Mouse (Mus musculus) liver, embryonic 14.5 days (tissue): Measurements from ENCODE around the gene Ssbp3. TPM values are rescaled to one million over a fixed set of nuclear protein-coding genes. Genes with fewer than 3 reads are reported as not detected.

Experiments
- ATAC-seq: fragments of 200-750 bp; cut with Nextera tagmentation; 2 replicates; pipeline ENCODE4 v1.8.0; 2017; ENCODE audit warnings: moderate number of reproducible peaks, mild to moderate bottlenecking, moderate library complexity; ENCODE audit not compliant: insufficient read depth
- DNase-seq, 3 experiments: peaks; one replicate each; pipeline ENCODE4 v3.0.0-alpha.2; 2012 to 2013; ENCODE audit warnings: low read depth in 3 of 3, low spot score in 3 of 3
- H3K27ac ChIP-seq: fragments of 300-500 bp; sonication (generic); 2 replicates; pipeline ENCODE4 v1.5.1; 2014; ENCODE audit warnings: moderate library complexity, mild to moderate bottlenecking, control low read depth, inconsistent platforms
- H3K27me3 ChIP-seq: fragments of 300-500 bp; sonication (generic); 2 replicates; pipeline ENCODE4 v1.6.1; 2014; ENCODE audit warnings: mild to moderate bottlenecking, low read length, moderate library complexity; ENCODE audit not compliant: control insufficient read depth, insufficient read depth
- H3K36me3 ChIP-seq: fragments of 300-500 bp; sonication (generic); replicated peaks from 2 replicates; pipeline ENCODE4 v1.6.1; 2014; ENCODE audit warnings: low read depth; ENCODE audit not compliant: control insufficient read depth, insufficient read depth
- H3K4me1 ChIP-seq, 2 experiments: fragments of 200-500 bp in 1 of 2; fragments of 300-500 bp in 1 of 2; sonication (generic) in 1 of 2; replicated peaks; 2 replicates each; pipeline ENCODE4 v1.6.1; 2012 to 2014; ENCODE audit warnings: antibody characterized with exemption in 1 of 2, inconsistent platforms in 1 of 2, low read length in 1 of 2; ENCODE audit not compliant: control insufficient read depth in 2 of 2, insufficient read depth in 2 of 2
- H3K4me2 ChIP-seq: fragments of 300-500 bp; sonication (generic); 2 replicates; pipeline ENCODE4 v1.6.1; 2014; ENCODE audit warnings: low read depth, mild to moderate bottlenecking, control low read depth, moderate library complexity
- H3K4me3 ChIP-seq, 2 experiments: fragments of 200-500 bp in 1 of 2; fragments of 300-500 bp in 1 of 2; sonication (generic) in 1 of 2; 2 replicates each; pipeline ENCODE4 v1.5.1; 2012 to 2014; ENCODE audit warnings: low read depth in 2 of 2, low read length in 2 of 2, mild to moderate bottlenecking in 2 of 2, control low read depth in 1 of 2, inconsistent platforms in 1 of 2, moderate library complexity in 1 of 2; ENCODE audit not compliant: insufficient read depth in 1 of 2
- H3K9ac ChIP-seq: fragments of 300-500 bp; sonication (generic); replicated peaks from 2 replicates; pipeline ENCODE4 v1.6.1; 2014; ENCODE audit warnings: mild to moderate bottlenecking, control low read depth, moderate library complexity
- H3K9me3 ChIP-seq: fragments of 300-500 bp; sonication (generic); 2 replicates; pipeline ENCODE4 v1.6.1; 2016; ENCODE audit warnings: low read length, mixed read lengths; ENCODE audit not compliant: control insufficient read depth
- CTCF ChIP-seq: IDR thresholded peaks from 2 replicates; pipeline ENCODE4 v1.5.1; 2016; ENCODE audit warnings: antibody characterized with exemption, low read depth, control low read depth
- EP300 ChIP-seq: IDR thresholded peaks from 2 replicates; pipeline ENCODE4 v1.6.1; 2016; ENCODE audit warnings: antibody characterized with exemption, low read depth
- WGBS: fragments of 180-500 bp; shearing (Covaris S2); extraction: QIAGEN DNeasy Blood & Tissue Kit; methylation state at CpG from one replicate; pipeline ENCODE4 v1.1.7; 2014; ENCODE audit not compliant: insufficient replicate concordance; 5-methylcytosine and 5-hydroxymethylcytosine counted together
- polyA plus RNA-seq, 2 experiments: library from polyadenylated mRNA; depleted of rRNA in 1 of 2; stranded (reverse) in 1 of 2; unstranded in 1 of 2; fragments of >200 nt; fragmentation: Nextera tagmentation in 1 of 2; extraction: Ambion mirVana in 1 of 2; gene quantifications; 2 replicates each; pipeline versions ENCODE4 v1.2.1 to v1.2.3; 2012 to 2014

Ssbp3 gene
- polyA plus RNA-seq, 2 experiments, result 33.0 to 52.1 TPM

GRCm38 (mm10) chr4:106976576-106976975 lies 66.1 kb downstream of the Ssbp3 start:
- TF ChIP-seq CTCF (no peak), EP300 (no peak)
- no peak for ATAC-seq
- no peaks in the 10 kb centered on the region for H3K27me3 ChIP-seq
- no peak overlapping the region for H3K27ac ChIP-seq
- peaks cover 6 to 23% of the 10 kb centered on the region in 2 experiments; a peak in 3 of 4 replicates for H3K4me1 ChIP-seq
- no peak overlapping the region for H3K9ac ChIP-seq
- no peak for DNase-seq
- no peaks in the 10 kb centered on the region for H3K36me3 ChIP-seq
- no peak overlapping the region for H3K4me2 ChIP-seq
- WGBS, result 73% methylated on average over 2 of the region's 2 CpGs
- no peaks in the 10 kb centered on the region for H3K9me3 ChIP-seq
- H3K4me3 ChIP-seq, result no peak overlapping the region

- Histone ChIP-seq H3K27ac (no peak overlapping the region), H3K9me3 (no peaks in the 10 kb centered on the region), H3K27me3 (no peaks in the 10 kb centered on the region), H3K4me3 (no peak overlapping the region), H3K36me3 (no peaks in the 10 kb centered on the region), H3K4me1 (peaks cover 6 to 26% of the 10 kb centered on the region in 2 experiments; a peak in 3 of 4 replicates), H3K9ac (no peak overlapping the region), H3K4me2 (no peak overlapping the region)
- no peak for ATAC-seq
- no peak for DNase-seq
- TF ChIP-seq EP300 (no peak), CTCF (no peak)
- 27% methylated on average over 6 of the region's 6 CpGs for WGBS
Measured at GRCm38 (mm10) chr4:106977218-106977651, 66.7 kb downstream of the Ssbp3 start.

DNA sequence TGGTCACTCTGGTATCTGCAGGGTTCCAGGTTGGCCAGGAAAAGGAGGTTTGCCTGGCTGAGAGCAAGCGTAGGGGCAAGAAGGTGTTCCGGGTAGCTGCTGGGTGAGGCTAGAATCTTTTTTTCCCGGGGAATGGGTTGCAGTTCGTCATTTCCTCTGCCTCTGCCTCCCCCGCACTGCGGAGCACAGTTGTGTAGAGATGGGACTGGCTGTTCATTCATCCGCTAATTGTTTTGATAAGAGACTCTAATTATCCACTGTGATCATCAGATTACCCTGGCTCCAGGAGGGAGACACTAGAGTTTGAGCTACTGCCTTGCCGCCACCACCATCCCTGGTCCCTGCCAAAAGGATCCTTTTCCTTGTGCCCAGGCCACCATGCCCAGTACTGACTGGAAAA lies 67.9 kb downstream of the Ssbp3 start:
- TF ChIP-seq EP300 (no peak), CTCF (no peak)
- no peak overlapping the region for H3K4me2 ChIP-seq
- H3K27ac ChIP-seq, result no peak overlapping the region
- WGBS, result 70% methylated on average over 8 of the region's 8 CpGs
- H3K9ac ChIP-seq, result no peak overlapping the region
- no peaks in the 10 kb centered on the region for H3K36me3 ChIP-seq
- H3K4me3 ChIP-seq, result no peak overlapping the region
- no peak for ATAC-seq
- DNase-seq, result no peak
- H3K9me3 ChIP-seq, result no peaks in the 10 kb centered on the region
- no peaks in the 10 kb centered on the region for H3K27me3 ChIP-seq
- peaks cover 6 to 30% of the 10 kb centered on the region in 2 experiments; a peak in 3 of 4 replicates for H3K4me1 ChIP-seq

GRCm38 (mm10) chr4:106980669-106981068 lies 70.2 kb downstream of the Ssbp3 start:
- Histone ChIP-seq H3K36me3 (no peaks in the 10 kb centered on the region), H3K27ac (peak overlapping the region; percentile 18; the same call in 1 of the 2 replicates), H3K4me2 (peak overlapping the region; percentile 40; the same call in 1 of the 2 replicates), H3K9ac (no peak overlapping the region; the same call in 1 of the 2 replicates), H3K27me3 (no peaks in the 10 kb centered on the region), H3K4me1 (peaks cover 6 to 31% of the 10 kb centered on the region in 2 experiments; a peak in 3 of 4 replicates), H3K4me3 (no peak overlapping the region), H3K9me3 (no peaks in the 10 kb centered on the region)
- WGBS, result 34% methylated on average over 7 of the region's 7 CpGs
- DNase-seq (no peak), ATAC-seq (peak; percentile 12; the same call in 1 of the 2 replicates)
- TF ChIP-seq CTCF, result no peak; the same call in 1 of the 2 replicates
- TF ChIP-seq EP300, result no peak

GRCm38 (mm10) chr4:106981385-106982103 lies 71.0 kb downstream of the Ssbp3 start:
- H3K9ac ChIP-seq, result no peak overlapping the region
- peaks cover 6 to 37% of the 10 kb centered on the region in 2 experiments; a peak in 3 of 4 replicates for H3K4me1 ChIP-seq
- TF ChIP-seq EP300, result no peak
- TF ChIP-seq CTCF, result no peak
- 73% methylated on average over 7 of the region's 7 CpGs for WGBS
- H3K36me3 ChIP-seq, result no peaks in the 10 kb centered on the region
- H3K27ac ChIP-seq, result no peak overlapping the region; the same call in 1 of the 2 replicates
- DNase-seq, result no peak
- no peak for ATAC-seq
- no peak overlapping the region for H3K4me3 ChIP-seq
- no peaks in the 10 kb centered on the region for H3K9me3 ChIP-seq
- no peak overlapping the region for H3K4me2 ChIP-seq
- H3K27me3 ChIP-seq, result no peaks in the 10 kb centered on the region
